Mouse (Mus musculus) urinary bladder, adult 18-20 months (tissue): ENCODE measurements around the gene Gsc.

Source experiments
- DNase-seq, 2 experiments: peaks; one replicate each; pipeline ENCODE4 v3.0.0; 2022; ENCODE audit warnings: low spot score in 2 of 2, mixed read lengths in 2 of 2

Gene Gsc

DNA sequence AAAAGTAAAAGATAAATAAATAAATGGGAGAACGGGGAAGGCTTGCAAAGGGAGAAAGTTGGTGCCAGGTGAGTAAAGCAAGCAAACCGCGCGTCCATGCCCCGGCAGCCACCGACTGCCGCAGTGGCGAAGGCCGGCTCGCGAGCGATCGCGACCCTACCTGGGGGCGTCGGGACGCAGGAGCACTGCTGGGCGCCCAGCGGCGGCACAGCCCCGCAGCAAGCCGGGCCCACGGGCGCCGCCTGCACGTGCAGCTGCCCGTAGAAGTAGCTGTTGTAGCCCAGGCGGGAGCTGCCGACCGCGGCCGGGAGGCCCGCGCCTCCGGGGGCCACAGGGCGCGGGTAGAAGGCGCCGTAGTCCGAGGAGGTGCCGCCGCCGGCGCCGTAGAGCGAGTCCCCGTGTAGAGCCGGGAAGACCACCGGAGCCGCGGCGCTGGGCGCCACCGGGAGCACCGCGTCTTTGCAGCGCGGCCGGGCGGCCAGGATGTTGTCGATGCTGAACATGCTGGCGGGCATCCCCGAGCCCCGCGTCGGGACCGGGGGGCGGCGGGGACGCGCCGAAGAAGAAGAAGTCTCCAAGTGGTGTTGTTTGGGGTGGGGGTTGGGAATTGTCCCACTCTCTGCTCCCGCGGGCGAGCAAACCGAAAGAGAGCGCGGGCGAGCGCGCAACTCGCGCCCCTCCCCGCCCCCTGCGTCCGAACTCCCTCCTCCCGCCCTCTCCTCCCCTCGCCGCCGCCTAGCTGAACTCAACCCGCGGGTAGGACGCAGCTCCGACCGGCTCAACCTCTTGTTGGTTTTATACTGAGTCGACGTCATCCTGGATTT is at the start of gene Gsc:
TSS of gene Gsc (minus strand) at position 730 of the 824 bp plus-strand sequence.
- peak in 1 of 2 experiments; percentile 31 for DNase-seq

DNA sequence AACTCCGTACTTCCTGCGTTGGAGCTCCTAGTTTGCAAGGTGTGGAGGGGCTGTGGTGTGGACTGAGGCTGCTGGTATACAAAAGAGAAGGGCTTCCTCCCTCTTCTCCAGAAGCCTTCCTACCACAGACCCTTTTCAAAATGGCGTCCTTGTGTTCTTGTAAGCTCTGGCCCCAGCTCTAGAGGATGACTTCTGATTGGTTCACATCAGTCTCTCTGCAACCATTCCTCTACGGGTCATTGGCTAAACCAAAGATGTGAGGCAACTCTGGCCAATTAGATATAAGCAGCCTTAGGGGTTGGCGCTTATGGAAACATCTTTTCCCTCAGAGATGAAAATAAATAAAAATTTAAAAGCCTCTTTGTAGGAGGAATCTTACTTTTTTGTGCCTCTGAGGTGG is 46.6 kb upstream of the Gsc start:
- no peak for DNase-seq

DNA sequence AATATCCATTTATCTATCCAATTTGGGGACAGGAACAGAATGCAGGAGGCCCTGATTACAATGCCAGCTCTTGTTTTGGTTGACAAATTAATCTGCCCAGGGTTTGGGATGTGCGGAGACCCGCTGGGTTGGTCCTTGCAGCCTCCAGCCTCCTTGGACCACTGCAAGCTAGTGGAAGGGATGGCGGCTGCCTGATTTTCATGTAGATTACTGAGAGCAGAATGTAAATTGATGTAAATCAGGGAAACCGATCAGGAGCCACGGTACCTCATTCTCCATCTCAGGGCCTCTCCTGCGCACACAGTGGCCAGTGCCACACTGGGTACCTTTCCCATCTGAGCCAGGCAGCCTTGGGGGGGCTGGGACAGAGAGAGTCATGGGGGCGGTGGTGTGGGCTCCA is 34.8 kb upstream of the Gsc start:
- no peak for DNase-seq

DNA sequence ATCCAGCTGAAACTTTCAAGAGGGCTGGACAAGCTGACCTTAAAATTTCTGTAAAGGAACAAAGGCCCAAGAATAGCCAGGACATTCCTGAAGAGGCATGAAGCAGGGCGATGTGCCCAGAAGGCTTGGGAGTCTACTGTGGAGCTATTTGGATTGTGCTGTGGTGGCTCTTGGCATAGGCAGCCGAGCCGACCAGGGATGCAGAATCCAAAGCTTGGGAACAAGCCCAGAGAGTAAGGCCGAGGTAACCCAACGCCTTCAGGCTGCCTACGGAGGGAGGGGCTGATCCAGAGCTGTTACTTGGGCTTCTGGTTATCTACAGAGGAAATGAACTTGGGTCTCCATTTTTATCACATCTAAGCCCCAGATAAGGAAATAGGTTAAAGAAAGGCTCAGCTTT is 18.9 kb upstream of the Gsc start:
- DNase-seq: no peak

DNA sequence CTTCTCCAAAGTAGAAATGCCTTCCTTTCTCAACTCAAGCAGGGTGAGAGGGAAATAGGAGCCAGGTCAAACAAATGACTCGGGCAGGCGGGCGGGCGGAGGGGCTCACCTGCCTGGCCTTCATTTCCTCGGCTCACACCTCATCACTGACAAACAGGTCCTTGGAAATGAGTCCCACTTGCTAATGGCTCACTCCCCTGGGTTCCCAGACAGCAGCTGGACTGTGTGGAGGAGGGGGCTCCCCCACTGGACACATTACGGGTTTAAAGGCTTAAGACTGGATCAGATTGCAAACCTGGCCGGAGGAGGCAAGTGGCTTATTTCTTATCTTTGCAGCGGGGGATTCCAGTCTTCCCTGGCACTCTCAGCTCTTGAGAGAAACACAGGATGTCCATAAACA is 13.1 kb upstream of the Gsc start:
- no peak for DNase-seq

DNA sequence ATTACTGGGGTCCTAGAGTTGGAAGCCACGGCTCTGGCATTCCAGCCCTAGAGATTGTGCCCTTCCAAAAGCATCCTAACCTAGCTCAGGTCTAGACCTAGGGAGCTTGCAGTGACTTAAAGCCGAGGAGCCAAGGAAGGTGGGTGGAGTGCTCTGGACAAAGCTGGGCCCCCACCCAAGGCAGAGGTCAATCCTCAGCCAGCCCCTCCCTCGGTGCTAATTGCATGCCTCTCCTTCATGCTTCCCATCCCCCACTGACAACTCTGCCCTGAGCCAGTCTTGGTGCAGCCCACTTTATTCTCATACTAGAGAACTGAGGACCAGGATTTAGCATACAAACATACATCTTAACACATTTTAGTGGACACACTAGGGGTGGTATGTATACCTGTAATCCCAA is 12.0 kb upstream of the Gsc start:
- no peak for DNase-seq

DNA sequence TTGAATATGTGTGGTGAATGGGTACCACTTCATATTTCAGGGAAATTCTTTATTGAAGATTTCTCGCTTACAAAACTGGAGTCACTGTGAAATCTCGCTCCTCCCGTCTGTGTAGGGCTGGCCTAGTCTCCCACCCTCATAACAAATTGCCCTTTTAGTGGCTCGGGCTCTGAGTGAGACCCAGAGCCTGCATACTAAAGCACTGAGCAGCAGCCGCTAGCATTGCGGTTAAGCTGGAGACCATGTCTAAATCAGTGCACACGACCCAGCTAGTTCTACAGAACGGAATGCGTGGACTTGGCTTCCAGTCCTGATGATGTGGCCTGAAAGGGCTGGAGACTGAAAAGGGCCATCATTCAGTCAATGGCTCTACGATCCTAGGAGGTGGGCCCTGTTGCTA is 7.9 kb upstream of the Gsc start:
- no peak for DNase-seq

DNA sequence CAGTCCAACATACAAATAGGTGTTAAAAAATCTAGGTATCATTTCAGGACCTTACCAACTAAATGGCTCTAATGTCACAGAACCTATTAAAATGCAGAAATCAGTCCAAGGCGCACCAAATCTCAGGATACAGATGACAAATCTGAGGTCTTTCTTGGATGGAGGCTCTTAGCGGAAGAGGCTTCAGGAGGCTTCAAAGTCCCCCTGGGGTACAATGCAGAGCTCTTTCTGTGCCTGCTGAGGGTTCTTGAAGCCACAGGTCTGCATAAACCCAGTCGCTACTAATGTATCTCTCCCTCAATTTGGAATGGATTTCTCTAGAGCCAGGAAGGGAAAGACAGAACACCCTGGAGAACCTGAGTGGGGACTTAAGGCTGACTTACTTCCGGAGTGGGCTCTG is 5.1 kb upstream of the Gsc start:
- DNase-seq: no peak

DNA sequence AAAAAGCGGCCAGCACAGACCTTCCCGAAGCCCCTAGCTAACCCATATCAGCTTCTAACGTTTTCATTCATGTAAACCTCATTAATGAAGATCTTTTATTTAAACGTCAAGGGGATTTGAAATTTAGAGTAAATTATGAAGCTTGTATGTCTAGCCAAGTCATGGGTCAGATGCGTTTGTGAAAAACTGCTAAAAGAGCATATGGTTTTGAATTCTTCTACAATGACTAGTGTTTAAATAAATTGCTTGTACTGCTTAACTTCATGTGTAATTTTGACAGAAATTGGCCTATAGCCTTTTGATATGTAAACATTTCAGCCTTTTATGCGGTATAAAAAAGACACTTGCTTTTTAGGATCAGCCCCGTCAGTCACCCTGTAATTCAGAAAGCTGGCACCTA is 4.4 kb upstream of the Gsc start:
- no peak for DNase-seq

DNA sequence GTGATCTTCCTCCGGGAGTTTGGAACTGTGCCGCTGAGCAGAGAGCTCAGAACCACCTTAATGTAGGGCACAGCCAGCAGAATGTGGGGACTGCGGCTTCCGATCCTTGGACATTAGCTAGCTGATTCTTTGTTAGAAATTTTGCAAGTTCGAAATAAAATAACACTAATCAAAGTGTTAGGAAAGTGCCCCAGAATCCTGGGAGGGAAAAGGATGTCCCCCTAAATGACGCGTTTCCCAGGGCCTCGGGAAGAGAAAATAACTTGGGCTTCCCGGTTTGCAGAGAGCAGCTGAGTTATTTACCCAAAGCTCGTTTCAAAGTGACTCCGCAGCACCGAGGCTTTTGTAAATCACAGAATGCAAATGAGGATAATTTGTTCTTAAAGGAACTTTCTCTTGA is 3.9 kb upstream of the Gsc start:
- DNase-seq: no peak

DNA sequence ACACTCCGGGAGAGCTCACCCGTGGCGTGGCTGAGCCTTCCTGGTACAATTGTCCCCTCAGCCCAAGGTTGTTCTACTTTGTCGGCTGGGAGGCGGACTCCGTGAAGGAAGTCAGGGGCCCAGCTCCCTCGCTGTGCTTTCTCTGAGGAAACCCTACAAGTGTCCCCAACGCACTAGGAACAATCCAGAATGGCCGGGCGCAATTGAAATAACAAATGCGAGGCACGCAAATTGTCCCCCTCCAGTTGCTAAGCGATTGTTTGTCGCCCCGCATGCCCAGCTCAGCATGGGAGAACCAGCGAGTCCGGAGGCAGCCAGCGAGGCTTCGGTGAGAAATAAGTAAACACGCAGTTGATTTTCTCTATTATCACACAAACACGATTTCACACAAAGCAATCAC is 2.8 kb upstream of the Gsc start:
- peak in 1 of 2 experiments; percentile 3 for DNase-seq

DNA sequence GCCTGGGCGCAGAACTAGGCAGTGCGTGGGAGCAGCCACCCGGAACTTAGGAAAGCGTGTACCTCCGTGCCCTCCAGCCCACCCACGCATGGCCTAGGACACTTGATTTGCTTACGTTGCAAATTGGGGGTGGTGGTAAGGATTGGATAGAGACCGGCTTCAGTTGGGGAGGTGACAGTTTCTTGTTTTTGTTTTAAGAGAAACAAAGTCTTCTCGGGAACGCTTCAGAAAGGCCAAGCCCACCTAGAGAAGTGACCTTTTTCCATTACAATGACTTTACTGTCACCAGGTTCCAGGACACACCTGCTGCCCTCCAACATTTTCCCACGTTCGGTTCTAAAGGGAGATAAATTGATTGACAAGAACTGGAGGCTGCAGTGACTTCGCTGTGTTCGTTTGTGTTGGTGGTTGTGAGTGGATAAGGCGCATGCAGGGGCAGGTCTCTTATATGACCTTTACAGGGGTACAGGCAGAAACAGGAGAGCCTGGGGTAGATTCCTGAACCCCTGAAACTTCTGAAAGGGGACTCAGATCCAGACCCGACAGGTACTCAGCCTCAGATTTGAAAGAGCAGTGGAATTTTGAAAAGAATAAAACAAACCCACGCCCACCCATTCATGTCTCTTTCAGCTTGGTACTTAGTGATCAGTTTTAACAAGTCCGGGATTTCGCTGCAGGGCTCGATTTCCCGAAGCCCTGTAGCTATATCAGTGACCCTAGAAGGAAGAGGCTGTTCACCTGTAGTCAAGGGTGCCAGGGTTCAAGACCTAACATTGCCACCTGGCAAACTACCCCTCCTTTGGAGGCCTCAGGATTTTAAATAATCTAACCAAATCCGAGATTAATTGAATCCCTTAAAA is 2.0 kb upstream of the Gsc start:
- DNase-seq: no peak

DNA sequence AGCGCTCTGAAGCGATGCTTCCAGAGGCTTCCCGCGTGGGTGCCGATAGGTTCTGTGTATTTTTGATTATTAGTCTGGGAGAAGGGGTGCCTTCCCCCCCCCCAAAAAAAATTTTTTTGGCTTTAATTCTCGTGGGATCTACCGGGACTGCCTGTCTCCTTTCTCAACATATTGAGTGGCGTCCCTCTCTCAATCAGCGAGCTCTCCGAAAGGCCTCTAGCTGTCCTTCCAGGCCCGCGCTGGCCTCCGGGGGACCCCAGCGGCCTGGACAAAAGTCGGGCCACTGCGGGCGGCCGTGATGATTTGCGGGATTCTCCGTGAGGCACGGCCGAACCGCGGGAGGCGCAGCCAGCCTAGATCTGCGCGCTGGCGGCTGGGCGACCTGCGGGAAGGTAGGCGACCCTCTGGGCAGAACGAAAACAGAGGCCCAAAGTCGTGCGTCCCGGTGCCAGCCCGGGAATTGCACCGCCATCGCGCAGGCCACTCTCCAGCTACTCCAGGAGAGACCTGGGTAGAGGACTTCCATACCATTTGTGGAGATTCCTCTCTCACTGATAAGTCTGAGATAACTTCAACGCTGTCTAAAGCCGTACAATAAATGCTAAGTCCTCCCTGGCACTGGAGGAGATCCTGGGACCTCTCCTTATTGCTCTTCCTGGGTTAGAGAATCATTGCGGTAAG is 1.2 kb upstream of the Gsc start:
- DNase-seq: peak in 1 of 2 experiments; percentile 25

DNA sequence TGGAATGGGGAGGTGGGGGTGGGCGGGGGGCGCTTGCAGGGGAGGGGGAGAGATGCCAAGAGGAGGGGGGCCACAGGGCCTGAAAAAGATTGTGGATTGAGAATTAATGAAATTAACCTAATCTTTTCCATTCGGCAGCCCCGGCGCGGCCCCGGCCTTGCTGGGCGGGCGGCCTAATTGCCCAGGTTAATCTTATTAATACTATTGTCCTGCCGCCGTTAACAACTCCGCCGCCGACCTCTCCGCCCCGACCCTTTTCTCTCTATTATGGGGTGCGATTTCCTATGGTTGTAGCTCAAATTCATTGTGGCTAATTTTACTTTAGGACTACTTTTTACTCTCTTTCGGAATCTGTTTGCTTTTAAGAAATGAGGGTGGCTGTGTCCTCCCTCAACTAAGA is 362 bp upstream of the Gsc start:
- DNase-seq: peak in 1 of 2 experiments; percentile 14

DNA sequence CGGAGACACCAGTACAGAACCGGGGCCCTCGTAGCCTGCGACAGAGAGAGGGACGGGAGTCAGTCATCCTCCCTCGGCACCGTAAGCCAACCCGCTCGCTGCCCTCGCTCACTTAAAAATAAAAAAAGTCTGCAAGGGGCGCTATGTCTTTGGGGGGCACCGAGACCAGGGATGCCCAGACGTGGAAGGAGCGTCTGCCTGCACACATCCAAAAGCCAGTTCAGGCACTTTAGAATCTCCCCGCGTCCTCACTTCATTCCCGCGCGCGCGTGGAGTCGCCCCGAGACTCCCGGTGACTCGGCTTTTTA is 958 bp downstream of the Gsc start:
- peak in 1 of 2 experiments; percentile 21 for DNase-seq

DNA sequence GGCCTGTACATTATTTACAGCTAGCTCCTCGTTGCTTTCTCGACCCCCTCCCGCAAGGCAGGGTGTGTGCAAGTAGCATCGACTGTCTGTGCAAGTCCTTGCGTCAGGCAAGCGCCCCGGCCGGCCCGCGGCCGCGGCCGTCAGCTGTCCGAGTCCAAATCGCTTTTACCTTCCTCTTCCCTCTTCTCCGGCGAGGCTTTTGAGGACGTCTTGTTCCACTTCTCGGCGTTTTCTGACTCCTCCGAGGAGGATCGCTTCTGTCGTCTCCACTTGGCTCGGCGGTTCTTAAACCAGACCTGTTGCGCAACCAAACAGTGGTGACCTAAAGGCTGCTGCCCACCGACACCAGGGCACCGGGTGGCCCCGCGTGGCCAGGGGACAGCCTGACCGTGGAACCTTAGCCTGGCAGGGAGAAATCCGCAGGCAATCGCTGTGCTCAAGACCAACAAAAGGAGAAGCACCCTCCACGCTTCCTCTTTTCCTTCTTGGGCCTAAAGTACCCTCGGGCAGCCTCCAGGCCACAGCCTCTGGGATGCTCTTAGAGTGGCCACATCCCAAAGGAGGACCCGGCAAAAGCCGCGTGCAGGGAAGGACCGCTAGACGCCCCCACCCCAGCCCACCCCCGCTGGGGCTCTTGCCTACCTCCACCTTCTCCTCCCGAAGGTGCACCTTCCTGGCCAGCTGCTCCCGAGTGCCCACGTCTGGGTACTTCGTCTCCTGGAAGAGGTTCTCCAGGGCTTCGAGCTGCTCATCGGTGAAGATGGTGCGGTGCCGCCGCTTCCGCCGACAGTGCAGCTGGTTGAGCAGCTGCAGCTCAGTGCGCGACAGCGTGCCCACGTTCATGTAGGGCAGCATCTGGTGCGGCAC is 1.5 kb downstream of the Gsc start:
- DNase-seq: no peak

DNA sequence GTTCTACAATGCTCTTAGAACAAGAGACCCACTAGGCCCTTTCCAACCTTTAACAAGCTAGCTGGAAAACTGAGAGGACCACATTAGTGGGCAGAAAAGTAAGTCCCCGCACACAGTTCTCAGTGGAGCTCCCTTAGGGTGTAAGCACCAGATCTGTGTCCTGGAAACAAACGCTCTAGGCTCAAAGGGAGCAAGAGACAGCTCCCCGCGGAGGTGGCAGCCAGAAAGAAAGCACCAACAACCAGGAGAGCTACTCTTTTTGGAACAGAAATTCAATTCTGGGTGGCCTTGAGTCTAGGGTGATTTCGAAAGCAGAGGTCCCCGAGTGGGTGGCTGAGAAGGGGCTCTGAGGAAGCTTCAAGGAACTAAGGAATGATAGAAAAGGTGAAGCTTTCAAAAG is 2.5 kb downstream of the Gsc start:
- DNase-seq: no peak

DNA sequence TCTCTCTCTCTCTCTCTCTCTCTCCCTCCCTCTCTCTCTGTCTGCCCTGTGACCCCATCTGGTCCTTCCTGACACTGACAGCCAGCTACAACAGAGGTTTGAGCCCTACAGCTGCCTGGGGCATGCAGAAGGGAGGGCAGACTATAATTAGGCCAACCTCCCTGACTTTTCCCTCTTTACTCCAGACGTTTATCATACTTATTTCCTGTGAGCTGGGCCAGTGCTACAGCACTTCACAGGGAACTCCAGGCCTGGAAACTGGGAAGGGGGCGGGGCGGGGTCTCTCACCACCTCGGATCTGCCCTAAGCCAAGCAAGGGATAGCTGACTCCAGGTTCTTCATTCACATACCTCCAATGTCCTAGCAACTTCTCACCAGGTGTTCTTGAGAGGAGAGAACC is 4.3 kb downstream of the Gsc start:
- no peak for DNase-seq

DNA sequence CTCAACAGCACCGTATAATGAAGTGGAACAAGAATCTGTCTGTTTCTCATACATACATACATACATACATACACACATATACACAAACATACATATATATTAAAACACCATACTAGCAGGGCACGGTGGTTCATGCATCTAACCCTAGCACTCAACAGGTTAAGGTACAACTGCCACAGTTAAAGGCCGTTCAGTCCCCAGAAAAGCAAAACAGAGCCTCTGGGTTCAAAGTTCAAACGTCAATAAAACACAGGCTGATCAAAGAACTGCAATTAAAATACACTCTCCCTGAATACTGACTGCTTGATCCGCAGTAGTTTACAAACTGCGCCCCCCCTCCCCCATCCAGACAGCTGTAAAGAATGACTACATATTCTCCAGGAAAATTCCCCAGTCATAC is 5.8 kb downstream of the Gsc start:
- DNase-seq: no peak

DNA sequence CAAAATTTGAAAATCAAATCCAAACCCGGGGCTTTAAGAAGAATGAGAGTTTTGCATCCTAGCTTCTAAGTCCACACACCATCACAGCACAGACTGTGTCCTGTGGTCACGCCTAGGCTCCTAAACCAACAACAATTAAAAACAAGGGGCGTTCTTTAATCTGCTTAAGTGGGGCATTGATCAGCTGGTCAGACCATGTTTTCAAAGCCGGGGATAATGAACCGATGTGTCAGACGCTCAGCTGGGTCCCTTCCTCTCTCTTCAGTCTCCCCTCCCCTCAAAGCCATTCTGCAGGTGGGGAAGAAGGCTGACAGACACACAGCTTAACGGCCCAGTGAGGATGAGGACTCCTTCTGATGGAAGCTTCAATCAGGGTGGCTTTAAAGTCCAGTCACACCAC is 6.2 kb downstream of the Gsc start:
- DNase-seq: no peak

DNA sequence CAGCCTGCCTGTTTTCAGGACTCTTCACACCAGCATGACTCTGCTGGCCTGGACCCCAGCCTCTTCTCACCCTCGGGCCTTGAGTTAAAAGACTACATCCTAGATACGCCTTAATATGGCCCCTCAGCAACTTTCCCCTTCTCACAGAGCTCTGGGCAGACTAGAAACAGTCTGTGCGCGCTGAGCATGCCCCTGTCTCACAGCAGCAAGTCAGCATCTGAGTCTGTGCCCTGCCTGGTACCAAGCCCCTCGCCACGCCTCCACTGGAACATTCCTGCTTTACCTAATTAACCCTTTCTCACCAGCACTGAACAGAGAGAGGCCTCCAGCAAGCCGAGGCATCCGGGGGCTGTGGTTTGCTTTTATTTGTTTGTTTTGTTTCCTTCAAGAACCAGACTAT is 11.8 kb downstream of the Gsc start:
- no peak for DNase-seq

DNA sequence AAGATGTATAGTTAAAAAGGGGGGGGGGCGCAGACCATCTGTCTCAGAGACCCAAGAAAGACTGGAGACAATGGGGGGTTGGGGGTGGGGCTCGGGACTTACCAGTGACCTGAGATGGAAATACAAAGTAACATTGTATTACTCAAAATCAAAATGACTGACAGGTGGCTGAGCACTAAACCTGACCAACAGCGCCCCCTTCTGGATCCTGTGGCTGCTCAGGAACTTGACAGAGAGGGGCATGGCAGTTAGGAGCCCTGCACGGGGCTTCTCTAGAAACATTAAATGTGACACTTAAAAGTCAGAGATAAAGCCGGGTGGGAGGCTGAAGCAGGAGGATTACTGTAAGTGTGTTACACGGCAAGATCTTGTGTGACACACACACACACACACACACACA is 13.8 kb downstream of the Gsc start:
- no peak for DNase-seq
